Mouse (Mus musculus): Measurements from ENCODE around the gene Gm5105. TPM values are rescaled to one million over a fixed set of nuclear protein-coding genes. Genes with fewer than 3 reads are reported as not detected.

Gene Gm5105
- polyA plus RNA-seq, 1 experiment from 2014 or later, result 0.09 TPM

GRCm38 (mm10) chr3:138083896-138084295 lies 16.7 kb upstream of the Gm5105 start:
- Histone ChIP-seq H3K27ac (no peak overlapping the region), H3K36me3 (no peaks in the 10 kb centered on the region), H3K4me2 (replicated peaks) (no peak overlapping the region), H3K4me1 (no peaks in the 10 kb centered on the region), H3K27me3 (no peaks in the 10 kb centered on the region), H3K9ac (no peak overlapping the region), H3K4me3 (no peak overlapping the region), H3K9me3 (no peaks in the 10 kb centered on the region)
- ATAC-seq (ENCODE audit: low FRiP score, low read depth), result no peak
- 86% methylated on average over 4 of the region's 4 CpGs for WGBS

- Histone ChIP-seq H3K4me2 (replicated peaks) (no peak overlapping the region), H3K27me3 (no peaks in the 10 kb centered on the region), H3K36me3 (no peaks in the 10 kb centered on the region), H3K27ac (no peak overlapping the region), H3K9me3 (no peaks in the 10 kb centered on the region), H3K4me3 (no peak overlapping the region), H3K4me1 (no peaks in the 10 kb centered on the region), H3K9ac (no peak overlapping the region)
- no peak for ATAC-seq (ENCODE audit: low FRiP score, low read depth)
- WGBS, result 72% methylated on average over 1 of the region's 1 CpGs
Measured at GRCm38 (mm10) chr3:138083073-138083637, 16.0 kb upstream of the Gm5105 start.

DNA sequence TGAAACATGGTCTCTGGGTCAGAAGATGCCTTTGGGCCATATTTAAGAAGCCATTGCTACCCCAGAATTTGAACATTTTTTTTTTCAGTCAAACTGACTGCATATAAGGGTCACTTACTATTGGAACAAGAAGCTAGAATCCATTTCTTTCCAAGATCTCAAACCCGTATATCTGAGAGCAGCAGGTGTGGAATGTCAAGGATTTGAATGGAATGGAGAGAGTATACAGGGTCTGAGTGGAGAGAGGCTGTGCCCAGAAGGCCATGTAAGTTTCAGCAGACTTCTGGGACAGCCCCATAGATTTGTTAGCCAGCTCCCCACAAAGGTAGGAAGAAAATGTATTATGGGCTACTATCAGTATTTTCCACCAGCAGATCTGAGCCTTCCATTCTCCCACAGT lies 11.5 kb upstream of the Gm5105 start:
- ATAC-seq (ENCODE audit: low FRiP score, low read depth), result no peak
- Histone ChIP-seq H3K27ac (0 out of 2 replicates have a peak overlapping the region, but pooled peaks have one; percentile 2), H3K9me3 (no peaks in the 10 kb centered on the region), H3K4me3 (no peak overlapping the region), H3K4me1 (peaks cover 4% of the 10 kb centered on the region; the same call in 1 of the 2 replicates), H3K27me3 (no peaks in the 10 kb centered on the region), H3K4me2 (replicated peaks) (no peak overlapping the region), H3K36me3 (no peaks in the 10 kb centered on the region), H3K9ac (no peak overlapping the region)
- 65% methylated on average over 1 of the region's 1 CpGs for WGBS

- no peaks in the 10 kb centered on the region for H3K27me3 ChIP-seq
- no peak for ATAC-seq (ENCODE audit: low FRiP score, low read depth)
- H3K36me3 ChIP-seq, result no peaks in the 10 kb centered on the region
- 60% methylated on average over 11 of the region's 11 CpGs for WGBS
- no peak overlapping the region for H3K4me2 ChIP-seq (replicated peaks)
- H3K4me3 ChIP-seq, result no peak overlapping the region
- H3K27ac ChIP-seq, result no peak overlapping the region; the same call in 1 of the 2 replicates
- no peak overlapping the region for H3K9ac ChIP-seq
- peaks cover 4% of the 10 kb centered on the region; the same call in 1 of the 2 replicates for H3K4me1 ChIP-seq
- no peaks in the 10 kb centered on the region for H3K9me3 ChIP-seq
Measured at GRCm38 (mm10) chr3:138077476-138078340, 10.5 kb upstream of the Gm5105 start.

DNA sequence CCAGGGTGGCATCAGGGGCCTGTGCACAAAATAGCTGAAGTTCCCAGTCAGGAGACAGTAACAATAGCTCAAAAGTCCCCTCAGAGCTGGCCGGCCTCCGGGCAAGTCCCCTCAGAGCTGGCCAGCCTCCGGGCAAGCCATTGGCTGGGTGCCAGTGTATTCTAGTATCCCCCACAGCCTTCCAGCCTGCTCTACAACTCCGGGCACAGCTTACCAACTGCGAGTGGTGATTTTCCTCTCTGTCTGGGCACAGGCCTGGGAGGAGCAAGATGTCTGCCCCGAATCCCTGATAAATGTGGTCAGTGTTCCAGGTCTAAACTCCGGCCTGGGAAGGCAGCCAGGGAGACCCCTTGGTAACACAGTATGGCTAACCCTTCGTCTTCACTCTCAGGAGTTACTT lies 8.0 kb upstream of the Gm5105 start:
- no peak overlapping the region for H3K4me2 ChIP-seq (replicated peaks)
- no peaks in the 10 kb centered on the region for H3K27me3 ChIP-seq
- no peak overlapping the region for H3K4me3 ChIP-seq
- peaks cover 4% of the 10 kb centered on the region; the same call in 1 of the 2 replicates for H3K4me1 ChIP-seq
- H3K27ac ChIP-seq, result no peak overlapping the region
- ATAC-seq (ENCODE audit: low FRiP score, low read depth), result no peak
- no peaks in the 10 kb centered on the region for H3K36me3 ChIP-seq
- H3K9ac ChIP-seq, result no peak overlapping the region
- no peaks in the 10 kb centered on the region for H3K9me3 ChIP-seq
- 69% methylated on average over 8 of the region's 8 CpGs for WGBS

GRCm38 (mm10) chr3:138074214-138074613 lies 7.0 kb upstream of the Gm5105 start:
- H3K4me2 ChIP-seq (replicated peaks), result no peak overlapping the region
- ATAC-seq (ENCODE audit: low FRiP score, low read depth), result no peak
- no peaks in the 10 kb centered on the region for H3K27me3 ChIP-seq
- 75% methylated on average over 1 of the region's 1 CpGs for WGBS
- H3K4me3 ChIP-seq, result no peak overlapping the region
- no peaks in the 10 kb centered on the region for H3K9me3 ChIP-seq
- H3K27ac ChIP-seq, result no peak overlapping the region
- H3K4me1 ChIP-seq, result peaks cover 4% of the 10 kb centered on the region; the same call in 1 of the 2 replicates
- H3K36me3 ChIP-seq, result no peaks in the 10 kb centered on the region
- no peak overlapping the region for H3K9ac ChIP-seq

DNA sequence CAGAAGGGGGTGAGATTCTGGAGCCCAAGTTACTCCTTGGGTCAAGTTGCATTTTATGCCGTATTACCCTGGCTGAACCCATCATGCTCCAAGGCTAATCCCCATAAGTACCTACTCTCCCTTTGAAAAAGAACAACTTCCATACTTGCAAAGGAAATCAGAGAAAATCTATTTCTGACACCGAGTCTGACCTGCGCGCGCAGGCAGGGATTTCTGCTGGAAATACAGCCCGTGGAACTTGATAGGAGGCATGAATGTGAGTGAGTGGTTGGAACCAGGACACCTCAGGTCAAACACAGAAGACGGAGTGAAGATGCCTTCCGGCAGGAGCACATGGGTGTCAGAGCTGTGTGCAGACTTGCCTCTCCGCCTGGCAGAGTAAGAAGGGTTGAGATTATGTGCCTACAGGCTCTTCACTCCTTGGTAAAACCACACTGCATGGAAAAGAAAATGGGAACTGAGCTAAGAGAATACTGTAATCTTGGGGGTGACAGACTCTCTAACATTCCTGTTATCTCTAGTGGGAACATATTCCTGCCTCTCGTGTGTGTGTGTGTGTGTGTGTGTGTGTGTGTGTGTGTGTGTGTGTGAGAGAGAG lies 4.4 kb upstream of the Gm5105 start:
- Histone ChIP-seq H3K4me2 (replicated peaks) (0 out of 2 replicates have a peak overlapping the region, but pooled peaks have one; percentile 10), H3K27ac (no peak overlapping the region), H3K4me1 (peaks cover 6% of the 10 kb centered on the region; the same call in 1 of the 2 replicates), H3K27me3 (no peaks in the 10 kb centered on the region), H3K36me3 (no peaks in the 10 kb centered on the region), H3K4me3 (no peak overlapping the region), H3K9me3 (no peaks in the 10 kb centered on the region), H3K9ac (no peak overlapping the region)
- WGBS, result 67% methylated on average over 10 of the region's 10 CpGs
- ATAC-seq (ENCODE audit: low FRiP score, low read depth), result no peak

- WGBS, result 4% methylated on average over 1 of the region's 1 CpGs
- Histone ChIP-seq H3K4me3 (no peak overlapping the region), H3K4me1 (peaks cover 6% of the 10 kb centered on the region; the same call in 1 of the 2 replicates), H3K36me3 (no peaks in the 10 kb centered on the region), H3K4me2 (replicated peaks) (no peak overlapping the region), H3K27me3 (no peaks in the 10 kb centered on the region), H3K9ac (no peak overlapping the region), H3K9me3 (no peaks in the 10 kb centered on the region), H3K27ac (no peak overlapping the region)
- ATAC-seq (ENCODE audit: low FRiP score, low read depth), result no peak
Measured at GRCm38 (mm10) chr3:138071004-138071403, 3.8 kb upstream of the Gm5105 start.

DNA sequence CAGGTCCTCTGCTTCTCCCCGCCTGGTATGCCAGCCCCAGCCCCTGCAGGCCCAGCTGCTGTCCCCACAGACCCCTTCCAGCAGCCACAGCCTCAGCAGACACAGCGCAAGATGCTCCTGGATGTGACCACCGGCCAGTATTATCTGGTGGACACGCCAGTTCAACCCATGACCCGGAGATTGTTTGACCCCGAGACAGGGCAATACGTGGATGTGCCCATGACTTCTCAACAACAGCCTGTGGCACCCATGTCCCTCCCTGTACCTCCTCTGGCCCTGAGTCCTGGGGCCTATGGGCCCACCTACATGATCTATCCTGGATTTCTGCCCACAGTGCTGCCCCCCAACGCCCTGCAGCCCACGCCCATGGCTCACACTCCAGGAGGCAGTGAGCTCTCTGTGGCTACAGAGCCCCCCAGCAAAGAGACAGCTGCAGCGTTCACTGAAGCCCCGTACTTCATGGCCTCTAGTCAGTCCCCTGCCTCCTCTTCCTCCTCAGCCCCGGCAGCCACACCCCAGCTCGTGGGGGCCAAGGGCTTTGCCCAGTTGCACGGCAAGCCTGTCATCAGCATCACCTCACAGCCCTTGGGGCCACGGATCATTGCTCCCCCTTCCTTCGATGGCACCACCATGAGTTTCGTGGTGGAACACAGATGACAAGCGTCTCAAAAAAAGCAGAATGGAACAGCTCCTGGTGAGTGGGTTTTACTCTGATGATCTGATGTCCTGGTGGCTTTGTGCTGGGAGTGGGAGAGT lies 2.7 kb upstream of the Gm5105 start:
- Histone ChIP-seq H3K4me1 (peaks cover 6% of the 10 kb centered on the region), H3K9ac (no peak overlapping the region), H3K36me3 (no peaks in the 10 kb centered on the region), H3K9me3 (no peaks in the 10 kb centered on the region), H3K4me2 (replicated peaks) (peak overlapping the region; percentile 14), H3K4me3 (no peak overlapping the region), H3K27ac (no peak overlapping the region), H3K27me3 (no peaks in the 10 kb centered on the region)
- 71% methylated on average over 18 of the region's 18 CpGs for WGBS
- ATAC-seq (ENCODE audit: low FRiP score, low read depth), result no peak

DNA sequence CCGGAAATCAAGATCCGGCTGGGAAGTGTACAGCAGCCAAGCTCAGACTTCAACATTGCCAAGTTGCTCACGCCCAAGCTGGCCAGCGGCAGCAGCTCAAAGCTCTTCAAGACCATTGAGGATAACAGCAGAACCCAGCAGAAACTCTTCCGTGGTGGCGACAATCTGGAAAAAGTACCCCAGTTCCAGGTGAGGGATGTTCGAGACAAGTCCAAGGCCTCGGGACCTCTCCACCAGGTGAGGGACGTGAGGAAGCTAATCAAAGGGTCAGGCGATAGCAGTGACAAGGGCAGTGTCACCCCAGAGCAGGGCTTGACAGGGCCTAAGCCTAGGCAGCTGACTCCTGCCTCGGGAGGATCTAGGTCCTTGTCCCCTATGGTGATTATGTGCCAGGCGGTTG lies 915 bp upstream of the Gm5105 start:
- Histone ChIP-seq H3K36me3 (no peaks in the 10 kb centered on the region), H3K27me3 (no peaks in the 10 kb centered on the region), H3K9ac (no peak overlapping the region), H3K4me2 (replicated peaks) (0 out of 2 replicates have a peak overlapping the region, but pooled peaks have one; percentile 3), H3K9me3 (no peaks in the 10 kb centered on the region), H3K4me3 (no peak overlapping the region), H3K27ac (no peak overlapping the region), H3K4me1 (peaks cover 21% of the 10 kb centered on the region)
- no peak for ATAC-seq (ENCODE audit: low FRiP score, low read depth)
- 96% methylated on average over 12 of the region's 12 CpGs for WGBS

DNA sequence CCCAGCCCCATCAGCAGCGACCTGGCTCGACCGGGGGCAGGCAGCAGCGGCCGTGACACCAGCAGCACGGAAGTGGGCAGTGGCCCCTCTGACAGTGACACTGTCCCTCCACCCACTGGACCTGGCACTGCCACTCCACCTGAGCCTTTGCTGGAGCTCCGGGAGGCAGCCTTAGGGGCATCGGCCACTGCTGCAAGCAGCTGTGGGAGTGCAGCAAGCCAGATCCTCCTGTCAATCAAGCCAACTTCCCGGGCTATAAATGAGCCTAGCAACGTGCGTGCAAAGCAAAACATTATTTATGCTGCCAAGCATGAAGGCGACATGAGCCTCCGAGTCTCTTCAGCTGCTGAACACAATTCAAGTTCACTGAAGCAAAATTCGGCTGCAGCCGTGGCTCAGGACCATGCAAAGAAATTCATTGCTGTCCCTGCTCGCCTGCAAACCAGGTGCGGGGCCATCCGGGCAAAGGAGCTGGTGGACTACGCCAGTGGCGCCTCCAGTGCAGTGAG lies 786 bp downstream of the Gm5105 start:
- ATAC-seq (ENCODE audit: low FRiP score, low read depth), result peak; percentile 49

More for the DNA sequence above, 786 bp downstream of the Gm5105 start:
- H3K27ac ChIP-seq, result no peak overlapping the region
- no peaks in the 10 kb centered on the region for H3K9me3 ChIP-seq
- H3K4me3 ChIP-seq, result peak overlapping the region; percentile 5
- H3K4me2 ChIP-seq (replicated peaks), result peak overlapping the region; percentile 3
- no peaks in the 10 kb centered on the region for H3K27me3 ChIP-seq
- WGBS, result 80% methylated on average over 20 of the region's 20 CpGs
- no peaks in the 10 kb centered on the region for H3K36me3 ChIP-seq
- H3K4me1 ChIP-seq, result peaks cover 26% of the 10 kb centered on the region
- no peak overlapping the region for H3K9ac ChIP-seq
